Mouse (Mus musculus): ENCODE results near the gene BC017158.

Gene BC017158

DNA sequence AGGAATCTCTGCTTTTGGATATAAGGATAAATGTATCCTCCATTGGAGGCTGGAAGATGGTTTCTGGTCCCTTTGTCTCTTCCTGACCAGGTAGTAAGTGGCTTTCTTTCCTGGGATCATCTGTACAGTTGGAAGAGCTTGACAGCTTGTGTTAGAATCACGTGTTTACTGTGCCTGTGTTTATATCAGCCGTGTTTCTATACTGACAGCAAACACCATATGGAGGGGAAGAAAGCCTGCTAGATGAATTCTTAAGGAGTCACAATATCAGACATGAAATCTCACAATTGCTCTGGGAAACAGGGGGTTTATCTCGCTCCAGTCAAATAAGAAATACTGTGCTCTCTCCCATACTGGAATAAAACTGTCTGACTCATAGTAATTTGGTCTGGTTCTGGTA, 11.2 kb upstream of the BC017158 start:
- no peak for DNase-seq (ENCODE audit: low read depth, low spot score)

DNA sequence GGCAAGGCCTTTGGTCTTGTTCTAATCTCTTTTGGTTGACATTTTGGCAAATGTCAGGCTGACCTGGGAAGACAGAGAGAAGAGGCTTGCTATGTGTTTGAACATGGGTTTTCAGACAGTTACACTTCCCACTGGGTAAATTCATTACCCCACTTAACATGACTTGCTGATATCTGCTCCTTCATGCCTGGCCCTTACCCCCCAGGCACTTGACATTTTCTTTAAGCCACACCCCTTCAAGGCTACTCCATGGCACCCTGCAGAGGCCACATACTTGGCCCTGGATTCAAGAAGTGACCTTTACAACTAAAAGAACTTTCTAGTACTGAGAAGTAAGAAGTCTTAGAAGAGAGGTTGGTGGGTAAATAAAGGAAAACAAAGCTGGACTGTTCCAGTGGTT, 9.9 kb upstream of the BC017158 start:
- no peak for DNase-seq (ENCODE audit: low read depth, low spot score)

DNA sequence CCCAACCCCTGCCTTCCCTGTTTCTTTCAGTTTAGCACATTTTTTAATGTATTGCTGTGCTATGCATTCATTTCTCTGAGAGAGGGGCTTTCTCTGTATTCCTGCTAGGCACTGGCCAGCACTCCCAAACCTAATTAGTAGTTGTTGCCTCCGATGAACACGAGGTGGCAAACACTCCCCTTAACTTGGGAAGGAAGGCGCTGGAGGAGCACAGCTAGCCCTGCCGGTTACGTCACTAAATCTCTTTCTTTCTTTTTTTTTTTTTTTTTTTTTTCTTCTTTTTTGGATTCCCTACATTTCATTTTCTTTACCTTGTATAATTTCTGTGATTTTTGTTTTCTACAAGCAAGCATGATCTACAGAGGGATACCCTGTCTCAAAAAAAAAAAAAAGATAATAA, 6.9 kb upstream of the BC017158 start:
- no peak for DNase-seq (ENCODE audit: low read depth, low spot score)

DNA sequence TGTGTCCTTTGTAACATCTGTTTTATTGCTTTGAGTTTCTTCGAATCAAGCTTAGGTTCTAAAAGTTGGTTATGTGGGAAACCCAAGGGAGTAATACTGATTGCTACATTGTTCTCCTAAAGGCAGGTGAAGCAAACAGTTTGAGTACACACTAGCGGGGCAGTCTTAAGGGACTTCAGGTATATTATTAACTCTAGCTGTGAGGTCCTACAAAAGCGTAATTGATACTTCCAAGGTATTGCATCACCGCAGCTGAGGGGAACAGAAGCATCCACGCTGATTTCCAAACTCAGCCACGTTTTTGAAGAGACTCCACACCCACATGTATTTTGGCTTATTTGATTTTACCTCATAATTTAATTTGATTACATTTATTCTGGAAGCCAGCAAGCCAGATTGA, 6.2 kb upstream of the BC017158 start:
- DNase-seq (ENCODE audit: low read depth, low spot score) = no peak

DNA sequence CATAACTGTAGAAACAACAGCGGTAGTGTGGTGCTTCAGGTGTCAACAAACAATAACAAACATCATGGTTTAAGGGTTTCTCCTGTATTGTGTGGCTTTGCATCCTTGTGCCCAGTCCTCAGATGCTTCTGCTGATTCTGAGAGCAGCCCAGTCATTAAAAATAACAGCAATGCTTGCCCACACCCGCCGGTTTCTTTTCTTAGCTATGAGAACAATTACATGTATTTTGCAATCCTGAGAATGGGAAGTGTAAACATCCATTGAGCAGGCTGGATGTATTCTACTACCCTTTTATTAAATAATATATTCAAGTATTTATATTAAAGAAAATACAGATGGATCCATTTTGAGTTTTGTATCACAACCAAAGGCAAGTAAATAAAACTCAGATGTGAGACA, 4.2 kb upstream of the BC017158 start:
- DNase-seq (ENCODE audit: low read depth, low spot score) = no peak

DNA sequence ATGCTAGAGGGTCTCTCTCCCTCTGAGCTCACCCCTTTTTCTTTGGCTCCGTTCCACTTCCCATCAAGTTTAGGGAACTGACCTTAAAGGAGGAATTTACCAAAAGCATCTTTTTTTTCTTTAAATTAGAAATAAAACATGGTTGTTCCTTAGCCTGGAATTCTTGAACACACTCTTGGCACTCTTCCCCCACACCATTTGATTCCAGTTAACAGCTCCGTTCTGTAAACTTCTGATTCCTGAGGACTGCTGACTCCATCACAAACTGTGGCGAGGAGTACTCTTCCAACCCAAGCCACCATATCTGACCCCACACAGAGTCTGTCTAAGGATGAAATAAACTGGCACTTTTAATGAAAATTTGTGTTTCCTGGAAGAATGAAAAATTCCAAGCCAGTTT, 3.0 kb upstream of the BC017158 start:
- no peak for DNase-seq (ENCODE audit: low read depth, low spot score)

DNA sequence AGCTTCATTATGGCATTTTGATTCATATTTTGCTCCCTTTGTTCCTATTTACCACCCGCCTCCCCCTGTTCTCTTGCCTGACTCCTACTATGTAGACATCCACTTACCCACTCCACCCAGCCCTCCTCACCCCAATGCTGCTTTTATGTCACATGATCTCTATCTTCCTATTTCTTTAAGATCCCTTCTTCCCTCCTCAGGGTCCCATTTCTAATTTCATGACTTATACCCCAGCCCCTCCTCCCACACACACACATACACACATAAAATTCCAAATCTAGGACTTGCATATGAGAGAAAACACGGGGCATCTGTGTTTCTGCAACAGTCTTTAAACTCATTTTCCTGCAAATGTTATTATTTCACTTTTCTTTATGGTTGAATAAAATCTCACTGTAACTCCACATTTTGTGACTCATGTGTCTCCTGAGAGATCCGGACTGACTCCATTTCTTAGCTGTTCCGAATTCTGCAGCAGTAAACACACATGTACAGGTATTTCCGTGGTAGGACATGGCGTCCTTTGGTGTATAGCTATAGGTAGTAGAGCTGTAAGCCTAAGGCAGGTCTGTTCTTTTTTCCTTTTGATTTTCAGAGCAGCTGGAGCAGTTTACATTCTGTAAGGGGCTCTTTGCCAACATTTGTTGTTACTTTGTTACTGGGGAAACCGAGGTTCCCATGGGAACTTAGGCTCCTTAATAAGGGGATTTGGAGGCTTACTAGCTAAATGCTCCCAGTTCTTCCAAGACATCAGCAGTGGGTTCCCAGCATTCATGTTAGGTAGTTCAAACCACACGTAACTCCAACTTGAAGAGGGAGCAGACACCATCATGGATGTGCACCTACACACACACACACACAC, 742 bp upstream of the BC017158 start:
- DNase-seq (ENCODE audit: low read depth, low spot score) = no peak

DNA sequence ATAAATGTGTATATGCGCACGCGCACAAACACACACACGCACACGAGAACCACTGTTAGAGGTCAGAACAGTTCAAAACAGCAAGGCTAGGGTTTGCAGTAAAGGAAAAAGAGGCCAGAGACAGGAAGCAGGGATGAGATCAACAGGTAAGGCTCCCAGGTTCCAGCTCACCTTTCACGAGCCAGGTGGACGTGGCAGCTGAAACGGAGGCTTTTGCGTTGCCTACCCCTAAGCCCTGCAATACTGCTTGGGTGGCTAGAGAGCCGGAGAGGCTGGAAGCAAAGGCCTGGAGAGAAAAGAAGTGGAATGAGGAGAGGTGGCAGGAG, 716 bp downstream of the BC017158 start:
- no peak for DNase-seq (ENCODE audit: low read depth, low spot score)

DNA sequence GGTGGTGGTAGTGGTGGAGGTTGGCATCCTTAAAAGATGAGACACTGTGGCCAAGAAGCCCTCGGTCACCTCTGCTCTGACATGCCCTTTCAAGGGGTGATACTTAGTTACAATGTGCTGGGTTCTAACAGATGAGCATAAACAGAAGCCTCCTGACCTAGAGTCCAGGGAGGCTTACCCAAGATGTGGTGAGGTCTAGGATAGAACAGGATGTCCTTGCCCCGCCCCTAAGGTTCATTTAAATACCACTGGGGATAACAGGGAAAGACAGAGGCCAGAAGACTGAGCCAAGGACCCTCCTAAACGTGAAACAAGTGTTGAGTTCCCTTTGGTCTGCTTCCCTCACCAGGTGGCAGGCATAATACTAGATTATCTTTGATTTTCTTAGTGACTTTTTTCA, 1.5 kb downstream of the BC017158 start:
- no peak for DNase-seq (ENCODE audit: low read depth, low spot score)

DNA sequence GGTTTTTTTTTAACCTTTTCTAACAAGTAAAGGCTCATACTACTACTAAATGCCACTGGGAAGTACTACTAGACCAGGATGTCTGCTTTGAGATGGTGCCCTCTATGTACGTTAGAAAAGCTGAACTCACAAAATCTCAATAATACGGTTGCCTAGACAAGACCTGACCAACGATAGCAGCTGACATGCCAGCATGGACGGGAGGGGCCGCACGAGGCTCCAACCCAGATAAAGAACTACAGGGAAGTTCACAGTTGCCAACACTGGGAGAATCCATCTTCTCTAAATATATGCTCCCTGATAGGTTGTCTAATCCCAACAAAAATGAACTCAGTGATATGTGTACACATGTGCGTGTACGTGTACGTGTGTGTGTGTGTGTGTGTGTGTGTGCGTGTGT, 3.2 kb downstream of the BC017158 start:
- no peak for DNase-seq (ENCODE audit: low read depth, low spot score)

DNA sequence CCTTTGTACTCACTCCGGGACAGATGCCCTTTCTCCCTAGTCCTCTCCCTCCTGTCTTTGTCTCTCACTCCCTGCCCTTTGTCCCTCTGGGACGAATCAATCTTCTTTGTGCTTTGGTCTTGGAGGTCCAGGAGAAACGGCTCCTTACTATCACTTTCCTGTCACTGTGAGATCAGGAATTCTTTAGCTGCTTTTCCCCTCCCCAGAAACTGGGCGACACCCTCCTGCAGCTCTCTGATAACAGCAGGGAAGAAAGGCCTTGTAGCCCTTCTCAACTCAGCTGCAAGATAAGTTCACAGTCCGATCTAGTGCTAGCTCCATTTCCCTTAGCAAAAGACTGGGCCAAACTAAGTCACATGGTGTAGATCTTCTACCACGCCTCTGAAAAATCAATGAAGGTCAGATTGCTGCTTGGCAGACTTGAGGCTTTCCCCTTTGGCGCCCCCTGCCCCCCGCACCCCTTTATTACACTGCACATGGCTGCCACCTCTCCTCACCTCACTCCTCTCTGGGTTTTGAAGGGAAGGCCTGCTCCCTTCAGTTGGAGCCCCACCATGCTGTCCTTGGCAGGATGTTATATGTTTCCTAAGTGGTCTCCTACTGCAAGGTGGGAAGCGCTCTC, 8.9 kb downstream of the BC017158 start:
- peak; percentile 37 for DNase-seq (ENCODE audit: low read depth, low spot score)

DNA sequence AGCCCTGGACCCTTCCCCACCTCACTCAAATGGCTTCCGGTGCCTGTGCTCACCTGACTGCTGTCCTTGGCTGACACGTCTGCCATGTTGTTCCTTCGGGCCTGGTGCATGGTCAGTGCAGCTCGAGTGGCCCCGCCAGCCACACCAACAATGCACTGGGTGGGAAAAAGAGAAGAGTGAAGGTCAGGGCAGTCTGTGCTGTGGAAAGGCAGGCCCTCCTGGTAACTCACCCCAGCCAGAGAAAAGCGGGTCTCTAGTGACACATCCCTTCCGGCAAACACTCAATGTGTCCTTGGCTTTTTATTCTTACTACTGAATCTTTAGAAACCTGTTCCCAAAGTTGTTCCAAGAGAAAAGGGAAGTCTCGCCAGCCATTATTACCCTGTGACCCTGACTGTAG, 12.9 kb downstream of the BC017158 start:
- no peak for DNase-seq (ENCODE audit: low read depth, low spot score)

DNA sequence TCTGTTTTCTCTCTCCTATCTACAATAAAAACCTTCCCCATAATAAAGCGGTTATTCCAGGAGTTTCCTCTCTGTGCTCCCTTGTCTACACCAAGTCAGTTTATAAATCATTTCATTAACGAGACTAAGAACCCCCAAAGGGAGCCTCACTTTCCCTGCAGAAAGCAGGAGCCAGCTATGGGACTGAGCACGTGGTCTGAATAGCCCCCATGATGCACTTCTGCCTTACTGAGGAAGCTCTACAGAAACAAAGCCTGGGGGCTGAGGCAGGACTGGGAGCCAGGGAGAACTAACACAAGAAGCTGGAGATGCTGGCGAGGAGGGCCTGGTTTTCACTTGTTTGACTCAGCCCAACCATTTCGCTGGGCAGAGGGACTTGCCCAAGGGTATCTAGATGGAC, 13.9 kb downstream of the BC017158 start:
- peak; percentile 40 for DNase-seq (ENCODE audit: low read depth, low spot score)

DNA sequence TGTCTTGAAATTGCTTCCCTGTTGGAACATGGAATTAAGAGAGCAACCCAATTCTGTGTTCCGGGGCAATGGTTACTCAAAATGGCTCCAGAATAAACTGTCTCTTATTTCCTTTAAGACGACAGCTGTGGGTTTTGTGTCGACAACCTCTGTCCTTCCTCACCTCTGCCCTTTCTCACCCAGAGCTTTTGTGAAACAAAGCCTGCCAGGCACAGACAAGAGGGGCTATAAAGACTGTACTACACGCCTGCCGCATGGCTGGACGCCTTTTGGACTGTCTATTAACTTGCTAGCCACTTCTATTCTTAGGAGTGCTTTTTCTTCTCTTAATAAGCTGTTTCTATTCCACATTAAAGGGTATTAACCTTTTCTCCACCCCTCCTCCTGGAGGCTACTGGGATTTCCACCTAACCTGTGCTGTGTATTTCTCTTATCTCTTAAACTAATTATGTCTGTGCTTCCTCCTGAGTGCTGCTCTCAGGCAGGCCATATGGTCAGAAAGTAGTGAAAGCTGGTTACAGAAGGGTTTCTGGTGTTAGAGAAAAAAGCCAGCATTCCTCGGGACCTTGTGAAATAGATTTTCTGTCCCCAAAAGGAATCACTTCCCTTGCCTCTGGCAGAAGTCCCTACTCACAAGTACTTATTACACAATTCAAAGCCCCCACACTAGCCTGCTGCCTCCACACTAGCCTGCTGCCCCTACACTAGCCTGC, 15.3 kb downstream of the BC017158 start:
- DNase-seq (ENCODE audit: low read depth, low spot score) = no peak

DNA sequence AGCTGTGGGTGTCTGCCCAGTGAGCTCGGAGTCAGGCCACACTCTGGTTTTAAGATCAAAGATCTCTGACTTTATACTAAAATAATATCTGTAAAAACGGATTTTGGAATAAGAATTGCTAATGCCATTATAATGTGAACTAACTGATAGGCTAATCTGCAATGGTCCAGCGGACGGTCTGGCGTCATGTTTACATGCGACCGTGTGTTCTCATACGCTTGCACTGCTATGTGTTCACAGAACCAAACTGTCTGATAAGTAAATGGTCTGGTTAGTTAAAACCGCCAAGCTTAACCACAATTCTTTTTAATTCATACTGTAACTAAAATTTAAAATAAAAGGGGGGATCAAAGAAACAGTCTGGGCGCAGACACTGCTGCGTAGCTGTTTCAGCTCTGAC, 16.2 kb downstream of the BC017158 start:
- no peak for DNase-seq (ENCODE audit: low read depth, low spot score)

DNA sequence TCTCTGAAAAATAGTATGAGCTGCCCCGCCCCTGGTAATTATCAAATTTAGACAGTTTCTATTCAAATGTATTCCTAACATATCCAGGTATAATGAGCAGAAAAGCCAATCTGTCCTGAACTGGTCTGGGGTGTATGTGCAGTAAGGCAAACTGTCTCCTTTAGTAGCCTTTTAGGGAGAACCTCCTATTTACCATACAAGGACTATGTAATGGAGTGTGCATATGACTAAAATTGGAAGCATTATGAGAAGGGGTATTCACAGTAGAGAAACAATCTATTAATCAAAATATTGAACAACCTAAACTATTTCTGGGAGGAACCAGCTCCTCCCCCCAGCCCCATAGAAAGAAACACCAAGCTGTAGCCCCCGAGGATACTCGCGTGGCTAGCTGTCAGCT, 18.2 kb downstream of the BC017158 start:
- no peak for DNase-seq (ENCODE audit: low read depth, low spot score)

DNA sequence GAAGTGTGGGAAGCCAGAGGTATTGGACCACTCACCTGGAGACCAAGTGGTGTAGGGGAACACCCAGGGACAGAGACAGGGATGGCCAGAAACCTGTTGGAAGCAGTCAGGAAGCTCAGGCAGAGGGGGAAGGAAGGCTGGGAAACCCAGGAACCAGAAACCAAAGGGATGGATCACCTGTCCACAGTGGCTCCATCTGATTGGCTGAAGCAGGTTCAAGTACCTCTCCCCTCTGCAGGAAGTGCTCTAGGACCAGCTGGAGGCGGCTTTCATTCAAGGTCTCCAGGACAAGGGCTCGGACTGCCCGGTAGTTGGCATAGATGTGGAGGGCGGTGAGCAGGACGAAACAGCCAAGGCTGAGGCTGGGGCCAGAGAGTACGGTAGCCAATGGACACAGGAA, 21.9 kb downstream of the BC017158 start:
- no peak for DNase-seq (ENCODE audit: low read depth, low spot score)

DNA sequence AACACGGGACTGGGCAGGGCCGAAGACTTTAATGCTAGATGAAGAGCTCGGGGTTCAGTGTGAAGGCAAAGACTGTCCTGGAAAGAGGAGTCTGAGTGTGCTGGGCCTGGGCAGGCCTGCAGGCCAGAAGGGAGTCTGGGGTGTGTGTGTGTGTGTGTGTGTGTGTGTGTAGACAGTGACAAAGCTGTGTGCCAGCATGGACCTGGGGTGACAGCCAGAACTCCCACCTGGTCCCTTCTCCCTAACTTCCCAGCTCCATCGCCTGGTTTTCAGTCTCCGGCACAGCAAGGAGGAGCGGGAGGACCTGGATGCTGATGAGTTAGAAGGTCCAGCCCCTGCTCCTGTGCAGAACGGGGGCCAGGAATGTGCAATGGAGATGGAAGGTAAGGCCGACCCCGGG, 26.5 kb downstream of the BC017158 start:
- no peak for DNase-seq (ENCODE audit: low read depth, low spot score)

DNA sequence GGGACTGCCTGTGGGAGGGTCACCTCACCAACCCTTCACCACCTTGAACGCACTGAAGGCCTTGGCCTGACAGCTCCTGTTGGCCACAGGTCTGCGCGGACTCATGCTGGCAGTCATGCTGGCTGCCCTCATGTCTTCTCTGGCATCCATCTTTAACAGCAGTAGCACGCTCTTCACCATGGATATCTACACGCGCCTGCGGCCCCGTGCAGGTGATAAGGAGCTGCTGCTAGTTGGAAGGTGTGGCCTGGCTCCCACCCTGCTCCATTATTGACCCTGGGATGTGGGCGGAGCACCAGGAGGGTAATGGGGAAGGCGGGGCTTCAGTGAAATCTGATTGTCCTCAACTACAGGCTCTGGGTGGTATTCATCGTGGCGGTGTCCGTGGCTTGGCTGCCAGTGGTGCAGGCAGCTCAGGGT, 27.5 kb downstream of the BC017158 start:
- no peak for DNase-seq (ENCODE audit: low read depth, low spot score)

DNA sequence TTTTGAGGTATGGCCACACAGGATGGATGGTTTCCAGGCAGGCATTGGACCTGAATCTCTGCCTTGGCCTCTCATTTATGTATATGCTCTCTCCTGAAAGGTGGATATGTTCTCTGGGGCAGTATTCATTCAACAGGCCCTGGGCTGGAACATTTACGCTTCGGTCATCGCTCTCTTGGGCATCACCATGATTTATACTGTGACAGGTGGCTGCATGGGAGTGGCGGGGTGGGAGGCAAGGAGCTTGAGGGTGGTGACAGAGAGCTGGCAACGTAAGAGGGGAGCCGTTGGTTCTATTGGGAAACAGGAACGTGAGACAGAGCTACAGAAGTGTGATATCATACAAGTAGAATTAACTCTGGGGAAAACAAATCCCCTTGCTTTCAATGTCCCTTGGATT, 30.2 kb downstream of the BC017158 start:
- DNase-seq (ENCODE audit: low read depth, low spot score) = no peak

DNA sequence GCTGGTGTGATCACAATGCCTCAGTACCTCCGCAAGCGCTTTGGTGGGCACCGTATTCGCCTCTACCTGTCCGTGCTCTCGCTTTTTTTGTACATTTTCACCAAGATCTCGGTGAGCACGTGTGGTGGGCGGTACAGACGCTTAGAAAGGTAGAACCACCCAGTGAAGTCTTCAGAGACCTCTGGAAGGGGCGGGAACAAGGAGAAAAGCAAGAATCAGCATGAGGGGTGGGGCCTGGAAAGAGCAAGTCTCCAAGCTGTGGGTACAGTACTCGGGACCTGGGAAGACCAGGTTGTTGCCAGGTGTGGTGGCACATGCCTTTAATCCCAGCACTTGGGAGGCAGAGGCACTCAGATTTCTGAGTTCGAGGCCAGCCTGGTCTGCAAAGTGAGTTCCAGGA, 30.6 kb downstream of the BC017158 start:
- DNase-seq (ENCODE audit: low read depth, low spot score) = no peak

DNA sequence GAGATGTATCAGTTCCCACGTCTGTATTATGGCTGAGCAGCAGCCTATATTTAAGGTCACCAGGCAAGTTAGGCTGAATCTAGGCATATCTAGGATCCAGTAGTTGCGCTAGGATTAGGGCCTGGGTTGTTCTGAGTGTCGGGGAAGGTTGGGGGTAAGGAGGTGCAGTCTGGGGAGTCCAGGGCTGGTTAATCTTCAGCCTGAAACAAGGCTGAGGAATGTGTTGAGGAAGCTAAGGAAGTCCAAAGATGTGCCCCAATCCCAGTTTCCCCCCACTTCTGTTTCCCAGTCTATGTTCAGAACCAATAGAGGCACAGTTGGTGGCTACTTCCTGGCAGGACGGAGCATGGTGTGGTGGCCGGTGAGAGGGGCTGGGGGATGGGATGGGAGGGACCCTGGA, 31.9 kb downstream of the BC017158 start:
- no peak for DNase-seq (ENCODE audit: low read depth, low spot score)

DNA sequence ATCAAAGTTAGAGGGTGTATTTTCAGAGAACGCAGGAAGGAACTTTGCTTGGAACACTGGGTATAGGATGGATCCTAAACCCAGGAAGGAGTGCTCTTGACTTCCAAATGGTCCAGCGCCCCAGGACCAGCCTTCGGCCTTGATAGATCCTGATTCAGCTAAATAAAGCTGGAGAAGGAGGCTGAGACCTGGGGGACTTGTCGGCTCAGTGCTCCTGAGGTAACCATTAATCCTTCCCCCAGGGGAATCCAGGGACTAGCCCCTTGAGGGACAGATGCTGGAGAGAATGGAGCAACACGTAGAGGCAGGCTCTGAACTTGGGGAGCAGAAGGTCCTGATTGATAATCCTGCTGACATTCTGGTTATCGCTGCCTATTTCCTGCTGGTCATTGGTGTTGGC, 32.6 kb downstream of the BC017158 start, which contains the start of gene Slc5a2:
Gene Slc5a2 (plus strand): TSS at position 247 of the 400 bp plus-strand sequence.
- no peak for DNase-seq (ENCODE audit: low read depth, low spot score)

All from forelimb bud, embryonic 11.5 days (tissue).